Mouse (Mus musculus): ENCODE results near the gene Fgl2.

Gene Fgl2

GRCm38 (mm10) chr5:21383392-21384251 is 11.2 kb downstream of the Fgl2 start:
- DNase-seq (ENCODE audit: extremely low spot score, low read depth, low spot score), result no peak

DNA sequence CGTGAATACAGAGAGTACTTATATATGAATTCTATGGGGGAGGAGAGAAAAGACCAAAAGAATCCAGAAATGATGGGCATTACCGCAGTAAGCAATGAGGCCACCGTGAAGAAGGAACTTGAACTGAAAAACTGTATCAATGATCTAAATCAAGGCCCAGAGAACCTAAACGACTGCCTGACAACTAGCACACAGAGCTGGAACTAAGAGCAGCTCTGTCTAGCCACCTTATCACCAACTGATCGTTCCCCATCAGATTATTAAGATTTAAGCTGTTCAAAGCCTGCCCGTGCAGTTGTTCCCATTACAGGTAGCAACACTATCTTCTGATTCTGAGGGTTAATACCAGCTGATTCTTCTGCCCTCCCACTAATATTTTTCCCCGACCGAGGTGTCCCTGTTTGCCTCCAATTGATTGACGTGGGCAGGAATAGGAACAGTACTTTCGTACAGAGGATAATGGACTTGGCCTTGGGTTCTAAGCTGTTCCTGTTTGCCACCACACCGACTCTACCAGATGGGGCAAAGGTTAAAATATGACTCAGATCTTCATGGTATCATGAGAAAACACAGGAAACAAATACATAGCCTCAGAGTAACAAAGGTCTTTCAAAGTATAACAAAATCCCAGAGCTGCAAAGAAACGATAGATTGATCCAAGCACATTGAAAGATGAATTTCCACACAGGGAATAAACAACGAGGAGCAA is 12.0 kb downstream of the Fgl2 start:
- no peak for DNase-seq (ENCODE audit: extremely low spot score, low read depth, low spot score)

DNA sequence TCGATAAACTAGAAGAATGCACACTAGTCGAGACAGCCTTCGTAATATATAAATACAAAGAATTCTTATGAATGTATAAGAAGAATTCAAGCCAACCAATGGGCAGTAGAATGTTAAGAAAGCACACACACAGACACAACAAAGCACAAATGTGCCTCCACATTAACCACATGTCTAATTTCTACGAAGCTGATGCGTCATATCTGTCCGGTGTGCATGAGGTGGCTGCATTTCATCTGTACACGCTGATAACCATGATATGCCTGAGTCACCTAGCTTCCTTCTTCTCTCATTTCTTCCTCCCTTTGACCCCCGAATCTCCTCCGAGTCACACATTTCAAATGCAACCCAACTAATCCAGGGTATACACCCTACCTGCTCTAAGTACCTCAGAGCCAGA is 12.5 kb downstream of the Fgl2 start:
- no peak for DNase-seq (ENCODE audit: extremely low spot score, low read depth, low spot score)

DNA sequence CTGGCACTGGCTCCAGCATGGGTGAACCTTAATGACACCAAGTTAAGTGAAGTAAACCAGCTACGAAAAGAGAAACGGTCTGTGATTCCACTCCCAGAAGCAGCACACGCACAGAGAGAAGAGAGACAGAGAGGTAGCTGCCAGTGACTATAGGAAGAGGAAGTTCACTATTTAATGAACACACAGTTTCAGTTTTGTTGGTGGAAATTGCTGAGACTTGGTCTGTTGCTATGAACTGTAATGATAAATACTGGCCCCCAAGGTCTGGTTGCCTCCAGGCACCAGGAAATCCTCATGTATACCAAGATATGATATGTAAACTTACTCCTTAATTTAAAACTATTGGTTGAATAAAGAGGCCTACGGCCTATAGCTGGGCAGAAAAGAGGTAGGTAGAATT is 14.0 kb downstream of the Fgl2 start:
- DNase-seq (ENCODE audit: extremely low spot score, low read depth, low spot score), result no peak

GRCm38 (mm10) chr5:21387340-21387739 is 14.9 kb downstream of the Fgl2 start:
- no peak for DNase-seq (ENCODE audit: extremely low spot score, low read depth, low spot score)

DNA sequence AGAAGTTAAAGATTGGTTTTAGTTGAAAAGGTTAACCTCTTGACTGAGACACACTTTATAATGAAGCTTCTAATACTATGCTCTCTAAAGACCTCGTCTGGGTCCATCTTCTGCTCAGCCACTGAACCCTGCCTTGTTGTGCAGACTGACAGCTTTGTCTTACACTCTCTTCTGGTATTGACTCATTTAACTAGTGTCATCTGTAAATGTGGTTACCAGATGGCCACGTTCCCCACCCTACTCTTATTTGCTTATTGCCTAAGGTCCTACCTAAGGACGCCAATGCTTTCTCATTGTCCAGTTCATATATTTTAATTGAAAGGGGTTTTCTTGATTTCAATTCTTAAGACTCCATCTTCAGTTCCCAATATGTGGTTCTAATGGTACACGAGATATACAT is 16.4 kb downstream of the Fgl2 start:
- DNase-seq (ENCODE audit: extremely low spot score, low read depth, low spot score), result no peak

DNA sequence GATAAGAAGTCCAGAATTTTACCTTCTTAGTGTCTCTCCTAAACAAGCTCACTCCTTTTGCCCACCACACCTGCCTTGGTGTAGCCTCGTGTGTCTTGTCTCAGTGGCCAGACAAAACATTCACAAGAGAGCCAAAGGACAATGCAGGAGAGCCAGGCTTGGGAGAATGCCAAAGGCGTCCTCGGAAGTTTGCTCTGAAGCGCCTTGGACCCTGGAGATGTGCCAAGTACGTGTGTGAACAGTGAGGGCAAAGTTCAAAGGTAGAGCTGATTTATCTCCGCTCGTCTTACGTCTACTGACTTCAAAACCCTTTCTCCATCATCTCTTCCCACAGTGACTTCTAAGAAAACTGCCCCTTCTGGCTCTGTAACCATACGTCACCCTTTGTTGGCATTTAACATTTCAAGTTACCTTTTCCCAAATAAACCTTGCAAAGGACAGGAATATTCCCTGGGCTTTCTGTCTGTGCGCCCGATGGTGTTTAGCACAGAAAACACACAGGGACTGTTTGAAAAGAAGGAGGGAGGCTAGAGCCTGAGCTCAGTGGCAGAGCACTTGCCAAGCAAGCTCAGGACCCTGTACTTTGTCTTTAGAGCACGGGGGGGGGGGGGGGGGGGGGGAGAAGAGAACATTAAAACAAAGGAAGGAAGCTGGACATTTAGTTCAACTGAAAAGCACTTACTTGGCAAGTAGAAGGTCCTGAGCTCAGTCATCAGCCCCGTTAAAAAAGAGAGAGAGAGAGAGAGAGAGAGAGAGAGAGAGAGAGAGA is 19.4 kb downstream of the Fgl2 start:
- DNase-seq (ENCODE audit: extremely low spot score, low read depth, low spot score), result no peak

- no peak for DNase-seq (ENCODE audit: extremely low spot score, low read depth, low spot score)
These were observed 22.1 kb downstream of the Fgl2 start for GRCm38 (mm10) chr5:21394562-21394961.

- no peak for DNase-seq (ENCODE audit: extremely low spot score, low read depth, low spot score)
These were observed 22.9 kb downstream of the Fgl2 start for GRCm38 (mm10) chr5:21395205-21395840.

GRCm38 (mm10) chr5:21411261-21411666 is 38.8 kb downstream of the Fgl2 start:
- DNase-seq (ENCODE audit: extremely low spot score, low read depth, low spot score), result no peak

- DNase-seq (ENCODE audit: extremely low spot score, low read depth, low spot score), result no peak
These were observed 39.6 kb downstream of the Fgl2 start for GRCm38 (mm10) chr5:21412056-21412455.

DNA sequence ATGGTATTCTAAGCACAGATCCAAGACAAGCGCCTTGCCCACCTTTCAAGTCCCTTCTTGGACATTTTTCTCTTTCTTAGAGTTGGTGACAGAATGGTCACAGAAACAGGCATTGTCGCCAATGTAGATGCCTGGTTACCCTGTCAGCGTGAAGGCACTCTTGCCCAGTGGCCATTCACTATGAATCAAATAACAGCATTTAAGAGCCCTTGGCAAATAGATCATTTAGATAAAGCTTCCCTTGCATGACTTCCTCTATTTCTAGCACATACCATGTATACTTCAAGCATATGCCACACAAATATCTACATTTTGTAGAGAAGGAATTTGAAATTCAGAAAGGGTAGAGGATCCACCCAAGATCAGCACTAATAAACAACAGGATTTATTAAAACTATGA is 40.9 kb downstream of the Fgl2 start:
- DNase-seq (ENCODE audit: extremely low spot score, low read depth, low spot score), result no peak

DNA sequence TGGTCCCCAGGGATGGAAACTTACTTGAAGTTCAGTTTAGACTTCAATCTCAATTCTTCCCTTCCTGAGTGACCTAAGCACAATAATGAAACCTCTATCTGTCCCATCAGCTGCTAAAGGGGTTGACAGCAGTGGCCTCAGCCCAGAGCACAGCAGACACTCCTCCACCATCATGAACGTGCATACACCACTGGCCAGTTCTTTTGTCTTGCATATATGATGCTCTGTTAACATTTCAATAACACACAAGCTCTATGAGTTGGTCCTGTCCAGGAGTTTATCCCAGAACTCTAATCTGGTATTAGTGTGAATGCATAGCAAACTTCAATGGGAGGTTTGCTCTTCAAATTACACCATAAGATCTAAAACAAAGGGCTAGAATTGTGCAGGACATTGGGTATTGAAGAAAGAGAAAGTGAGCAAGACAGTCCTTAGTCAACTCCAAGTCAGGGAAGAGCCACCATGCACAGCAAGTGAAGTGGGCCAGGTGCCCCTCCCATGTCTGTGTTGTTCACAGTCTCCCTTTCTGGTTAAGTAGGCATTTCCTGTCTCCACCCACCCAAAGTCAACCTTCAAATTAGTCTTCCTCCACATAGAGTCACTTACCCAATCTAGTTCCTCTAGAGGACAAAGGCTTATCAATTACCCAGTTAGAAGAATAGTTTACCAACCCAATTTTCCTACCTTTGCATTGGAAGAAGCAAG is 41.8 kb downstream of the Fgl2 start:
- DNase-seq (ENCODE audit: extremely low spot score, low read depth, low spot score), result no peak

DNA sequence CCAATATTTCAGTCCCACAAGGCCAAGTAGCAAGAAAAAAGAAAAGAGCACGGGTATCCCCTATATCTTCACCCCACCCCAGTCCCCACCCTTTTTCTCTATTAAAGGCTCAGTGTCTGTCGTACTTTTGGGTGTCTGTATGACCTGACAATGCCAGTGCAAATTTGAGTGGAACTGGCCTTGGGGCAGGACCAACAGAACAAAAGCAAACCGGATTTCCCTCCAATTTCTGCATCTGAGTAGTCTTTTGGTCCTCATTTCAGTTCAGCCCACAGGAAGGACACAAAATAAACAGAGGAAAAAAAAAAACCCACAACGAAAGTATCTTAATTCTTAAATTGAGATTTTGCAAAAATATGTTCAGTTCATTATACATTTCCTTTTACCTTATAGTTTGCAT is 46.2 kb downstream of the Fgl2 start:
- DNase-seq (ENCODE audit: extremely low spot score, low read depth, low spot score), result no peak

DNA sequence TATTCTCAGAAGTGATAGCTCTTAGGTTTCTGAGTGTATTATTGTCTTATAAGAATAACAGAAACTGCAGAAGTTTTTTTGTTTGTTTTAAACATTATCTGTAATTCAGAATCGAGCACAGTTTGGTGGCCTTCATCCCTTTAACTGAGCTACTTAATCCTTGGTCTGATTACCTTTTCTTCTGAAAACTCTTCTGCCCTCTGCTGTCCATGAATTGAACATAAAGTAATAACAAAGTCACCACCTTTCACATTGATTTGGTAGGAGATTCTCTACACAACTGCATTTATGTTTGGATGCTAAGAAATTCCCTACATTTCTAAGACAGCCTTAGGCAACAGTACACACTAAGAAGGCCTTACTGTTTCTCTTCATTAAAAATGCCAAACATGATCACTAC is 48.2 kb downstream of the Fgl2 start:
- DNase-seq (ENCODE audit: extremely low spot score, low read depth, low spot score), result no peak

- peak; percentile 97 for DNase-seq (ENCODE audit: extremely low spot score, low read depth, low spot score)
These were observed 52.5 kb downstream of the Fgl2 start, which contains the start of the genes Ccdc146 and Fam185a for GRCm38 (mm10) chr5:21424614-21425602. Gene Ccdc146 (minus strand): TSS chr5:21424677. Gene Fam185a (plus strand): TSS chr5:21424958.

DNA sequence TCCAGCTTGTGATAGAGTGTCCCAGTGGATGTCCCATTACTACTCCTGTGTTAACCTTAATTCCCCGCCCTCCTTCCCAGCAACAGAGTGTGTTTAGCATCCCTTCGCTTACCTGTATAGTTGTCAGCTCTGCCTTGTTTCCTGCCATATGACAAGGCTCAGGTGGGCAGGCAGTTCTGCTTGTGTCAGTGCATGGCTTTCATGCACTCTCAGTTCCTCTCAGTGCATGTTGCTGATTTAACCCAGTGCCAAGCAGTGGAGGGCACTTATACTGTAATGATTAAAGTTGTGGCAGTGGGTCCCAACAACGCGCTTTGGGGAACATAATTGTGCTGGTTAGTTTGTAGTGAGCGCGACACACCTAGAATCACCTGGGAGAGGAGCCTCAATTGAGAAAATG is 54.2 kb downstream of the Fgl2 start:
- no peak for DNase-seq (ENCODE audit: extremely low spot score, low read depth, low spot score)

Data from hindlimb bud, embryonic 11.5 days (tissue).